ENCODE assay signal across 7 mouse cellular contexts in the genomic region with DNA sequence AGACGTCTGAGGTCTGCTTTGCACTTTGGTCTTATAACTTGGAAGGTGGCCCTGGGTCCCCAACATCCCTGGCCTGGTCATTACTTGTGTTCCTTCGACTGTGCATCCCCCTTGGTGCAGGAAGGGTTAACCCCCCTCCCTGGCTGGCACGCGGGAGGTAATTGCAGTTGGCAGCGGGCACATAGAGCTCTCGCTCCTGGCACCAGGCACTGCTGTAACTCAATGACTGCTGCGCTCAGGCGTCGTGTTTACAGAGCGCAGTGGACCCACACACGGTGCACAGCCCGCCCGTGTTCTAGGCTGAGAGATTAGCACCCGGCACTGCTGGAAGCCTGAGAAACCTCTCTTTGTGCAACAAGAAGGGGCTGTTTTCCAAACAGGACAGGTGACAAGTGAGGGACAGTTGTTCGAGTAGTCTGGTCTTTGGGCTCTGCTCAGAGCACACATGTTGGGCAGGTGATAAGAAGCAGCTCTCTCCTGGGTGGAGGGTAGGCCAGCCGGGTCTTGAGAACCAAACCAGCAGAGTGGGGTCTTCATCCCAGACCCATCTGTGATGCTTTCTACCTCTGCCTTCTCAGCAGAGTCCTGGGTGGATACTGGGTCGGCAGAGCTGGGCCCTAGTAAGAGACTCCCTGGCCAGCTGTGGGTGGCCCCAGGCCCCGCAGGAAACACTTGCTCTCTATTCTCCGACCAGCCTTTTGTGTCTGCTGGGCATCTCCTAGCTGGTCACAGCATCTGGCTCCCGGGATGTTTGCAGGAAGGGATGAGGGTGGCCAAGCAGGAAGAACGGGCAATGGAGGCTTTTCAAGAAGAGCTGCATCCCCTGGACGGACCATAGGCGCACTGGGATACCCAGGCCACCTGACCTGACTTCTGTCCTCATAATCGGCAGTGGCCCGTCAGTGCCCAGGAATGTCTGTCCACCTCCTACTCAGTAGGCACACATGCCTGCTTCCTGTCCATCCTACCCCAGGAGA. TPM values are rescaled to one million over a fixed set of nuclear protein-coding genes. Genes with fewer than 3 reads are reported as not detected.
DNase-seq lines count a peak whose midpoint lies in the region; ATAC-seq lines count a peak whose summit lies in the region.

No protein-coding gene starts in this region.

- no peak for ATAC-seq in kidney, embryonic 14.5 days (ENCODE audit: low FRiP score, low TSS enrichment)
- ATAC-seq in embryonic facial prominence, embryonic 15.5 days (ENCODE audit: insufficient number of reproducible peaks, low FRiP score, low TSS enrichment, low read depth), result no peak

- no peak overlapping the region for H3K9ac ChIP-seq in kidney, embryonic 14.5 days (ENCODE audit: low read depth, low read length)
- H3K9ac ChIP-seq in embryonic facial prominence, embryonic 15.5 days, result no peak overlapping the region

- H3K4me1 ChIP-seq in kidney, embryonic 14.5 days (ENCODE audit: control insufficient read depth, insufficient read depth, low read length), result peaks cover 71% of the 10 kb centered on the region
- H3K4me1 ChIP-seq in embryonic facial prominence, embryonic 15.5 days, result peaks cover 94% of the 10 kb centered on the region

- WGBS in kidney, embryonic 14.5 days, result 75% methylated on average over 25 of the region's 25 CpGs
- WGBS in embryonic facial prominence, embryonic 15.5 days, result 39% methylated on average over 25 of the region's 25 CpGs

- DNase-seq in kidney, adult 18-20 months, result peak; percentile 78
- peak; percentile 87 for DNase-seq in kidney, adult 9 months
- DNase-seq in lung, postnatal 36 days, result peak; percentile 65
- no peak for DNase-seq in c-Kit-positive CD71-positive TER-119-positive erythroid progenitor cells, embryonic 14.5 days (ENCODE audit: low spot score)
- no peak for DNase-seq in T-cell, adult 2 months (ENCODE audit: low spot score)

- H3K9me3 ChIP-seq in kidney, embryonic 14.5 days (ENCODE audit: control insufficient read depth, low read length), result no peaks in the 10 kb centered on the region
- no peaks in the 10 kb centered on the region for H3K9me3 ChIP-seq in embryonic facial prominence, embryonic 15.5 days (replicated peaks)

- H3K4me2 ChIP-seq in kidney, embryonic 14.5 days (replicated peaks; ENCODE audit: low read depth, low read length), result no peak overlapping the region
- peak overlapping the region; percentile 29 for H3K4me2 ChIP-seq in embryonic facial prominence, embryonic 15.5 days (replicated peaks)

- no peak overlapping the region for H3K27ac ChIP-seq in kidney, embryonic 14.5 days (ENCODE audit: low read depth, low read length)
- peak overlapping the region; percentile 73 for H3K27ac ChIP-seq in embryonic facial prominence, embryonic 15.5 days (replicated peaks)

- H3K4me3 ChIP-seq in kidney, embryonic 14.5 days (ENCODE audit: low read length), result no peak overlapping the region
- no peak overlapping the region for H3K4me3 ChIP-seq in embryonic facial prominence, embryonic 15.5 days (replicated peaks)

- peaks cover 19% of the 10 kb centered on the region; the same call in 1 of the 2 replicates for H3K36me3 ChIP-seq in kidney, embryonic 14.5 days (ENCODE audit: control insufficient read depth, insufficient read depth, low read length)
- no peaks in the 10 kb centered on the region for H3K36me3 ChIP-seq in embryonic facial prominence, embryonic 15.5 days

- no peaks in the 10 kb centered on the region for H3K27me3 ChIP-seq in kidney, embryonic 14.5 days (ENCODE audit: control insufficient read depth, insufficient read depth, low read length)
- H3K27me3 ChIP-seq in embryonic facial prominence, embryonic 15.5 days, result no peaks in the 10 kb centered on the region

RNA-seq across cellular contexts. Expression of a gene that starts 27.3 kb away (rescaled TPM):
- polyA plus RNA-seq in kidney, embryonic 14.5 days (2014; fragmentation: Nextera tagmentation; extraction: Ambion mirVana), result 20.3 and 27.2 TPM in 2 replicates
- 7.9 and 9.3 TPM in 2 replicates for polyA plus RNA-seq in embryonic facial prominence, embryonic 15.5 days (2015; fragmentation: Nextera tagmentation; extraction: Ambion mirVana)

Comparison
In these comparisons a context has a peak if more than half of its experiments do, and no peak if none do; other contexts are left out.
1. DNase-seq: peak in kidney, adult 18-20 months (single experiment), kidney, adult 9 months (single experiment) and lung, postnatal 36 days (single experiment); none in c-Kit-positive CD71-positive TER-119-positive erythroid progenitor cells, embryonic 14.5 days (single experiment) and T-cell, adult 2 months (single experiment).